Mouse (Mus musculus): ENCODE results near the gene Cacna1h. TPM values are rescaled to one million over a fixed set of nuclear protein-coding genes. Genes with fewer than 3 reads are reported as not detected.

The Cacna1h gene
- polyA plus RNA-seq (2015; fragmentation: Nextera tagmentation; extraction: Ambion mirVana), result 0.17 and 0.22 TPM in 2 replicates

- Histone ChIP-seq H3K27ac (ENCODE audit: low read length) (no peak within 1 kb of the TSS), H3K27me3 (ENCODE audit: control insufficient read depth, insufficient read depth, low read depth, low read length) (peaks cover 52% of the 10 kb centered on the region), H3K4me1 (ENCODE audit: control insufficient read depth, low read depth, low read length) (no peaks in the 10 kb centered on the region), H3K9ac (ENCODE audit: low read depth, low read length) (peak within 1 kb of the TSS; percentile 12; the same call in 1 of the 2 replicates), H3K4me2 (ENCODE audit: low read depth, low read length) (peak within 1 kb of the TSS; percentile 62), H3K4me3 (ENCODE audit: low read depth, low read length) (peak within 1 kb of the TSS; percentile 55), H3K36me3 (ENCODE audit: control insufficient read depth, insufficient read depth) (no peaks in the 10 kb centered on the region), H3K9me3 (replicated peaks; ENCODE audit: control insufficient read depth, low read length) (no peaks in the 10 kb centered on the region)
- WGBS (ENCODE audit: insufficient replicate concordance), result under 1% methylated on average over 76 of the region's 103 CpGs
- peak; percentile 69 for ATAC-seq (ENCODE audit: low read depth)
Observed at GRCm38 (mm10) chr17:25433617-25434606, at the start of gene Cacna1h. TSS of gene Cacna1h (minus strand) at chr17:25433783.

GRCm38 (mm10) chr17:25482092-25482491, 48.5 kb upstream of the Cacna1h start:
- H3K9me3 ChIP-seq (replicated peaks; ENCODE audit: control insufficient read depth, low read length), result no peaks in the 10 kb centered on the region
- H3K36me3 ChIP-seq (ENCODE audit: control insufficient read depth, insufficient read depth), result no peaks in the 10 kb centered on the region
- H3K4me3 ChIP-seq (ENCODE audit: low read depth, low read length), result no peak overlapping the region
- H3K27ac ChIP-seq (ENCODE audit: low read length), result no peak overlapping the region
- no peak overlapping the region for H3K9ac ChIP-seq (ENCODE audit: low read depth, low read length)
- WGBS (ENCODE audit: insufficient replicate concordance), result 80% methylated on average over 6 of the region's 6 CpGs
- no peaks in the 10 kb centered on the region; the same call in 1 of the 2 replicates for H3K27me3 ChIP-seq (ENCODE audit: control insufficient read depth, insufficient read depth, low read depth, low read length)
- no peaks in the 10 kb centered on the region for H3K4me1 ChIP-seq (ENCODE audit: control insufficient read depth, low read depth, low read length)
- no peak for ATAC-seq (ENCODE audit: low read depth)
- H3K4me2 ChIP-seq (ENCODE audit: low read depth, low read length), result no peak overlapping the region

DNA sequence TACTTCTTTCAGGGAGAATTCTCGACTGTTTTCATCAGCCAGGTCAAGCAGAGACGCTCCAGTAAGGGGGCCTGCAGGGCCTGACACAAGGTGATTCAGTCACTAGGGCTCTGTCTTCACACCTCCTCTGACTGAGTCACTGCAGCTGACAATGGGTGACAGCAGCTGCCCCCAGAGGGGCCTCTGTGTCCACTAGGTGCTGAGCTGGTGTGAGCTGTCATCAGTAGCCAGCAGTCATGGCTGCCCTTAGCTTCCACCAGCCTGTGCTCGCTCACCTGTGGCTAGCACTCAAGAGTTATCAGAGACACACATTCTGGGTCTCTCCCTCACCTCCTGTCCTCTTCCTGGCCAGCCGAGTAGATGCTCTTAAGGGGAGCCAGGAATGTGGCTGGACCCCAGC, 47.2 kb upstream of the Cacna1h start:
- WGBS (ENCODE audit: insufficient replicate concordance), result 26% methylated on average over 4 of the region's 4 CpGs
- H3K4me3 ChIP-seq (ENCODE audit: low read depth, low read length), result no peak overlapping the region
- H3K4me1 ChIP-seq (ENCODE audit: control insufficient read depth, low read depth, low read length), result no peaks in the 10 kb centered on the region
- H3K9ac ChIP-seq (ENCODE audit: low read depth, low read length), result no peak overlapping the region
- no peaks in the 10 kb centered on the region for H3K9me3 ChIP-seq (replicated peaks; ENCODE audit: control insufficient read depth, low read length)
- ATAC-seq (ENCODE audit: low read depth), result no peak
- H3K4me2 ChIP-seq (ENCODE audit: low read depth, low read length), result no peak overlapping the region
- no peaks in the 10 kb centered on the region for H3K36me3 ChIP-seq (ENCODE audit: control insufficient read depth, insufficient read depth)
- no peak overlapping the region for H3K27ac ChIP-seq (ENCODE audit: low read length)
- H3K27me3 ChIP-seq (ENCODE audit: control insufficient read depth, insufficient read depth, low read depth, low read length), result no peaks in the 10 kb centered on the region; the same call in 1 of the 2 replicates

DNA sequence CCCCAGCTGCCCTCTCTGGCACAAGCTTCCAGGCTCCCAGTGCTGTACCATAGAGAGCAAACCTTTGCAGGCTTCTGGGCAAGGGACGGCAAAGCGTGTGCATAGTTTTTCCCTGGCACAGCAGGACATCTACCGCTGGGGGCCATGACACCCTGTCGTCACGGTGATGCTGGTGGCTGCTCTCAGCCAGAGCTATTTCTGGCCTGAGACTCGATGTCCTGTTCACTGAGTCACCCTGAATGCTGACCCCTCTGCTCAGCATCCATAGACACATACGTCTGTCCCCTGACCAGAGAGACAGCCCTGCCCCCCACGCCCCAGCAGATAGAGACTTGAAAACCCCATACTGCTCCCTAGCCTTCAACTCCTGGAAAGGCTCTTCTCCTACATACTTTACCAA, 46.6 kb upstream of the Cacna1h start:
- H3K27ac ChIP-seq (ENCODE audit: low read length), result no peak overlapping the region
- H3K4me3 ChIP-seq (ENCODE audit: low read depth, low read length), result no peak overlapping the region
- no peaks in the 10 kb centered on the region for H3K36me3 ChIP-seq (ENCODE audit: control insufficient read depth, insufficient read depth)
- H3K9ac ChIP-seq (ENCODE audit: low read depth, low read length), result no peak overlapping the region
- no peaks in the 10 kb centered on the region; the same call in 1 of the 2 replicates for H3K27me3 ChIP-seq (ENCODE audit: control insufficient read depth, insufficient read depth, low read depth, low read length)
- H3K4me1 ChIP-seq (ENCODE audit: control insufficient read depth, low read depth, low read length), result no peaks in the 10 kb centered on the region
- ATAC-seq (ENCODE audit: low read depth), result no peak
- no peaks in the 10 kb centered on the region for H3K9me3 ChIP-seq (replicated peaks; ENCODE audit: control insufficient read depth, low read length)
- no peak overlapping the region for H3K4me2 ChIP-seq (ENCODE audit: low read depth, low read length)
- 48% methylated on average over 8 of the region's 8 CpGs for WGBS (ENCODE audit: insufficient replicate concordance)

- H3K9me3 ChIP-seq (replicated peaks; ENCODE audit: control insufficient read depth, low read length), result no peaks in the 10 kb centered on the region
- ATAC-seq (ENCODE audit: low read depth), result no peak
- H3K4me1 ChIP-seq (ENCODE audit: control insufficient read depth, low read depth, low read length), result peaks cover 3% of the 10 kb centered on the region; the same call in 1 of the 2 replicates
- 35% methylated on average over 19 of the region's 19 CpGs for WGBS (ENCODE audit: insufficient replicate concordance)
- H3K27me3 ChIP-seq (ENCODE audit: control insufficient read depth, insufficient read depth, low read depth, low read length), result no peaks in the 10 kb centered on the region; the same call in none of the 2 replicates
- no peak overlapping the region for H3K4me3 ChIP-seq (ENCODE audit: low read depth, low read length)
- no peak overlapping the region for H3K9ac ChIP-seq (ENCODE audit: low read depth, low read length)
- no peak overlapping the region for H3K4me2 ChIP-seq (ENCODE audit: low read depth, low read length)
- H3K27ac ChIP-seq (ENCODE audit: low read length), result no peak overlapping the region
- H3K36me3 ChIP-seq (ENCODE audit: control insufficient read depth, insufficient read depth), result no peaks in the 10 kb centered on the region
Observed at GRCm38 (mm10) chr17:25475946-25476744, 42.6 kb upstream of the Cacna1h start.

- WGBS (ENCODE audit: insufficient replicate concordance), result 2% methylated on average over 38 of the region's 38 CpGs
- no peak overlapping the region for H3K27ac ChIP-seq (ENCODE audit: low read length)
- H3K36me3 ChIP-seq (ENCODE audit: control insufficient read depth, insufficient read depth), result no peaks in the 10 kb centered on the region
- H3K4me1 ChIP-seq (ENCODE audit: control insufficient read depth, low read depth, low read length), result peaks cover 3% of the 10 kb centered on the region; the same call in 1 of the 2 replicates
- peak overlapping the region; percentile 47 for H3K4me3 ChIP-seq (ENCODE audit: low read depth, low read length)
- H3K9me3 ChIP-seq (replicated peaks; ENCODE audit: control insufficient read depth, low read length), result no peaks in the 10 kb centered on the region
- 0 out of 2 replicates have a peak overlapping the region, but pooled peaks have one; percentile 26 for H3K9ac ChIP-seq (ENCODE audit: low read depth, low read length)
- H3K4me2 ChIP-seq (ENCODE audit: low read depth, low read length), result peak overlapping the region; percentile 70
- peak; percentile 33; the same call in 1 of the 2 replicates for ATAC-seq (ENCODE audit: low read depth)
- no peaks in the 10 kb centered on the region; the same call in none of the 2 replicates for H3K27me3 ChIP-seq (ENCODE audit: control insufficient read depth, insufficient read depth, low read depth, low read length)
Observed at GRCm38 (mm10) chr17:25474330-25475077, 40.9 kb upstream of the Cacna1h start.

DNA sequence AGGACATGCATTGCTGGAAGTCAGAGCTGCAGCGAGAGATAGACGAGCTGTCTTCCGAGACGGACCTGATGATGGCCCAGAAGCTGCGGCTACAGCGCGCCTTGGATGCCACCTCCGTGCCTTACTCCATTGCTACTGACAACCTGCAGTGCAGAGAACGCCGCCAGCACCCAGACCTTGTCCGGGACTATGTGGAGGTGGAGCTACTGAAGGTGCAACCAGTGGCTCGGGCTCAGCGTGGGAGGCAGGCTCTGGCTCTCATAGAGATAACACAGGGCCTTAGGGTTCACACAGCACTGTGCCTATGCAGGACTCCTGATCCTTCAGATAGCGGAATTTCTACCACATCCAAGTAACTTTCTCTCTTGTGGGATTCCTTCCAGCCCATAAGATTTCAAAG, 38.5 kb upstream of the Cacna1h start:
- Histone ChIP-seq H3K4me3 (ENCODE audit: low read depth, low read length) (0 out of 2 replicates have a peak overlapping the region, but pooled peaks have one; percentile 6), H3K9ac (ENCODE audit: low read depth, low read length) (no peak overlapping the region), H3K27ac (ENCODE audit: low read length) (no peak overlapping the region), H3K9me3 (replicated peaks; ENCODE audit: control insufficient read depth, low read length) (no peaks in the 10 kb centered on the region), H3K4me2 (ENCODE audit: low read depth, low read length) (peak overlapping the region; percentile 42), H3K4me1 (ENCODE audit: control insufficient read depth, low read depth, low read length) (peaks cover 3% of the 10 kb centered on the region; the same call in 1 of the 2 replicates), H3K36me3 (ENCODE audit: control insufficient read depth, insufficient read depth) (no peaks in the 10 kb centered on the region), H3K27me3 (ENCODE audit: control insufficient read depth, insufficient read depth, low read depth, low read length) (no peaks in the 10 kb centered on the region; the same call in 1 of the 2 replicates)
- WGBS (ENCODE audit: insufficient replicate concordance), result 36% methylated on average over 14 of the region's 14 CpGs
- ATAC-seq (ENCODE audit: low read depth), result peak; percentile 76

DNA sequence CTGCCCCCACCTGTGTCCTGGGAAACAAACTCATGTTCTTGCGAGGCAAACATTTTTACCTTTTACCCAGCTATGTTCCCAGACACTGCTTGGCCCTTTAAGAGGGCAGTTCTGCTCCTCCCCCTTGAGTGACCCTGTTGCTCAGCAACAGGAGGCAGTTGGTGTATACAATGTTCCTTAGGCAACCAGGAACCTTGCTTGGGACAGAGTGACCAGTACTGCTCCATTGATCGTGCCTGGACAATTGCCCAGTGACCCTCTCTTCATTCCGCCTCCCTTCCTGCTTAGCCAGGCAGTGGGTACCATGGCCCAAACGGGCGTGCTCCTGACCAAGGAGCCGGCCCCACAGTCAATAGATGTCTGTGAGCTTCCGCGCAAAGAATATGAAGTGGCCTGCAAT, 37.8 kb upstream of the Cacna1h start:
- no peak overlapping the region for H3K9ac ChIP-seq (ENCODE audit: low read depth, low read length)
- peak overlapping the region; percentile 42 for H3K4me2 ChIP-seq (ENCODE audit: low read depth, low read length)
- peak; percentile 81 for ATAC-seq (ENCODE audit: low read depth)
- H3K27ac ChIP-seq (ENCODE audit: low read length), result no peak overlapping the region
- H3K9me3 ChIP-seq (replicated peaks; ENCODE audit: control insufficient read depth, low read length), result no peaks in the 10 kb centered on the region
- 43% methylated on average over 8 of the region's 8 CpGs for WGBS (ENCODE audit: insufficient replicate concordance)
- H3K4me3 ChIP-seq (ENCODE audit: low read depth, low read length), result peak overlapping the region; percentile 6; the same call in 1 of the 2 replicates
- H3K27me3 ChIP-seq (ENCODE audit: control insufficient read depth, insufficient read depth, low read depth, low read length), result no peaks in the 10 kb centered on the region; the same call in 1 of the 2 replicates
- peaks cover 3% of the 10 kb centered on the region; the same call in 1 of the 2 replicates for H3K4me1 ChIP-seq (ENCODE audit: control insufficient read depth, low read depth, low read length)
- no peaks in the 10 kb centered on the region for H3K36me3 ChIP-seq (ENCODE audit: control insufficient read depth, insufficient read depth)

Measured in liver, embryonic 16.5 days (tissue).